Mouse (Mus musculus): ENCODE results near the gene Stoml3.

Gene Stoml3

DNA sequence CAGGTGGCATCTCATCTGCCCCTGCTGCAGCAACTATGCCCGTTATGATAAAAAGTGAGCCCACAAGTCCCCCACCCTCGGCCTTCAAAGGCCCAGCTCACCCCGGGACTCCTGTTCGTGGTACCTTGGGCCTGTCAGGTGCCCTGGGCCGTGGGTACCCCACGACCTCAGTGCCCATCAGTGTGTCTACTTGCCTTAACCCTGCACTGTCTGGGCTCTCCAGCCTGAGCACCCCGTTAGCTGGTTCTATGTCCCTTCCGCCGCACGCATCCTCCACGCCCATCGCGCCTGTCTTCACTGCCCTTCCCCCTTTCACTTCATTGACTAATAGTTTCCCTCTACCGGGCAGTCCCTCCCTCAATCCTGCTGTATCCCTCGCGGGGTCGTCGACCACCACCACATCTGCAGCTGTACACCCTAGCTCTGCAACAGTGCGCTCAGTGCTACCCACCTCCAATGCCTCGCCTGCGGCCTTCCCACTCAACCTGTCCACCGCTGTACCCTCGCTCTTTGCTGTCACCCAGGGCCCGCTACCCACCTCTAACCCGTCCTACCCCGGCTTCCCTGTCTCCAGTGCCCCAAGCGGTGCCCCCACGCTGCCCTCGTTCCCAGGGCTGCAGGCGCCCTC, 9.9 kb upstream of the Stoml3 start:
- no peak for DNase-seq (ENCODE audit: low read depth, low spot score)

DNA sequence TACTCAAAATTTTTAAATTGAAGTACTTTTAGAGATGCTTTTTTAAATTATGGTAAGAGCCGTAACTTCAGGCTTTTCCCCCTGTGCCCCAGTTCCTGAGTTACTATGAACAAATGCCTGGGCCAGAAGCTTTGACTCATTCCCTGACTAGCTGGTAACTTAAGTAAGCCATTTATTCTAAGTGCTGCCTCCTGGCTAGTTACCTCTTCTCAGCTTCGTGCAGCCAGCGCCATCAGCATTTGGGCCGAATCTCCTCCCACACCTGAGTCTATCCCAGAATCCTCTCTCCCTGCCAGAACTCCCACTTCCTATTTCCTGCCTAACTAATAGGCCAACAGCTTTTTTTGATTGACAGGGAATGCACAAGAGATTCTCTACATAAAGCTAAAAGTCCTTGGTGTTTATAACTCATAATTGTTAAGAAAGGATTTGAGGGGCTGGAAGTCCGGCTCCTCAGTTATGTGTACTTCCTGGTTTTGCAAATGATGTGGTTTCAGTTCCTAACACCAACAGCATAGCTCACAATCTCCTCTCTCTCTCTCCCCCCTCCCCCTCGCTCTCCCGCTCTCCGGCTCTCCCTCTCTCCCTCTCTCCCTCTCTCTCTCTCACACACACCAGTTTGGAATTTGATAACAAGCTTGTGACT, 4.9 kb upstream of the Stoml3 start:
- peak; percentile 63 for DNase-seq (ENCODE audit: low read depth, low spot score)

DNA sequence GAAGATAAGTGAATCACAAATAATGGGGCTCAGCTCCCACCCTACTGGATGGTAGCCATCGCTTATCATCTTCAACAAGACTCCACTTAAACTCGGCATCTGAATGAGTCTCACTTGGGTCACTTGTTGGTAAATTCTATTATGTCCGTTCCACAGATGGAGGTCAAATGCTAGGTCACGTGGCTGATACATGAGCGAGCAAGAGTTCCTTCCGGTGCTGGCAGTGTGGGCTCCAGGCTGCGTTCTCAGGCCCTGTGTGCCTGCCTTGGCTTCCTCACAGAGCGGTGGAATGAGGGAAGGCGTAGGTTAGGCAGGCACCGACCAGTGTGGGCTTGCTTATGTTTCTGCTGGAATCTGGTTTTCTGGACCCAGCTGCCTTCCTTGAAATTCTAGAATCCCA, 1.9 kb upstream of the Stoml3 start:
- DNase-seq (ENCODE audit: low read depth, low spot score) = no peak

DNA sequence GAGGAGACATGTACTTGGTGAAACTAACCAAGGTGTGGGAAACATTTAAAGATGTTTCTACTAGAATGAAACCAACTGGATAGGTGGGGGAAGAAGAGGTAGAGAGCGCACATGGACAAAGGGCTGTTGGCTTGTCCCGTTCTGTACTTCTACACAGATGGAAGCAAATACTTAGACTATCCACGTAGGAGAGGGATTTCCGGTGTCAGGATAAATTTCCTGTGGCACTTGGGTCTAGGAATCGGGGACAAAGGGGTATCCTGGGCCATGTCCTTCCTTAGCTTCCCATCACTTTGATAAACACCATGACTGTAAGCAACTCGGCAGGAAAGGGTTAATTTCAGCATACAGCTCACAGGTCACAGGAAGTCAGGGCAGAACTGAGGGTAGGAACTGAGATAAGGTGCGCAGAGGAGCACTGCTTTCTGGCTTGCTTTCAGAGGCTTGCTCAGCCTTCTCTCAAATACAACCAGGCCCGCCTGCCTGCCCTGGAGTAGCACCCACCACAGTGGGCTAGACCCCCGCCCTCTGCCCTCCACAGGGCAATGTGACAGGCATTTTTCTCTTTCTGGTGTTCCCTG, 1.4 kb upstream of the Stoml3 start:
- no peak for DNase-seq (ENCODE audit: low read depth, low spot score)

DNA sequence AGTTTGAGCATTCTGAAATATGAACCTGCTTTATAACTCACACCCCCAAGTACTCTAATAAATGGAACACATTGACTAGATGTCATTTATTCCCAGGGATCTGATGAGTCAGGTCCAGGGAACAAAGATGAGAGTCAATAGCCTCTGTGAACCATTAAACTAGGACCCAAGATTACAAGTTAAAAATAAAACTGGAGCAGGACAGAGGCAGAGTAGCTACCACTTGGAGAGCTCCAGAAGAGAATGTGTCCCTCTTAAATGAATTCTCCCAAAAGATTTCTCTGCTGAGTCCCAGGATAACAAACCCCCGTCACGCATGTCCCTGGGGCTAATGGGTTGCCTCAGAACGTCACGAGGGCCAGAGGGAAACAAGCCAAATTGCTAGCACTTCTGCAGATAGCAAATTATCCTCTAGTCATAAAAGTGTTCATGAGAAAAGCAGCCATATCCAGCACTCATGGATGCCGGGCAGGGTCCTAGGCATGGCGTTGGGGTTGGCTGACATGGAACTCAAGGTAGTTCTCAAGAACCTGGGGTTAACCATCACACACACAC, 10.0 kb downstream of the Stoml3 start:
- DNase-seq (ENCODE audit: low read depth, low spot score) = no peak

DNA sequence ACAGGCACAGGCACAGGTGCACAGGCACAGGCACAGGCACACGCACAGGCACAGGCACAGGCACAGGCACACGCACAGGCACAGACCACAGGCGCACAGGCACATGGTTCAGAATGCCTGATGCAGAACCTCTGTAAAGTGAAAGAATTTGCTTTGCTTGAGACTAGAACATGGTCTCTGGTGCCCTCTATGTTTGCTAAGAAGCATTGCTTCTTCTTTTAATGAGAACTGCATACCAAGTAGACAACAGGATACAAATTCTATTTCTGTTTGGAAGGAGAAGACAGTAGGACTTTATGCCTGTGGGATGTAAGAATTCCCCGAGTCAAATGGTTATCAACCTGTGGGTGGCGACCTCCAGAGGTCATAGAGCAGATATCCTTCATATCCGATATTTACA, 14.0 kb downstream of the Stoml3 start:
- DNase-seq (ENCODE audit: low read depth, low spot score) = peak; percentile 37

DNA sequence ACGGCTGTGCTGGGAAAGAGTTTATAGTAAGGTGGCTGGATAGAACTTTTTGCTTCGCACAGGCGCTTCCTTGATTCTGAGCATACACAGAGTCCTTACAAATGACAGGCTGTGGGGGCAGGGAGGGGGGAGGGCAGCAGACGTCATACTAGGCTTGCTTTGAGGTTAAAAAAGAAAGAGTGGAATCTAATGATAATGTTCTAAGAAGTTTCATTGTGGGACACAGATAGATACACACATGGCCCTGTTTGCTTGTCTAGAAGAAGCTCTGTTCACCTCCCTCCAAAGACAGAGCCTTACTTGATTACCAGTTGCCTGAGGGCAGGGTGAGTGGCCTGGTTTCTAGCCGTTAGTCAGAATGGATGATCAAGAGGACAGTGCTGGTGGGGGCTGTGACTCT, 24.6 kb downstream of the Stoml3 start:
- DNase-seq (ENCODE audit: low read depth, low spot score) = no peak

DNA sequence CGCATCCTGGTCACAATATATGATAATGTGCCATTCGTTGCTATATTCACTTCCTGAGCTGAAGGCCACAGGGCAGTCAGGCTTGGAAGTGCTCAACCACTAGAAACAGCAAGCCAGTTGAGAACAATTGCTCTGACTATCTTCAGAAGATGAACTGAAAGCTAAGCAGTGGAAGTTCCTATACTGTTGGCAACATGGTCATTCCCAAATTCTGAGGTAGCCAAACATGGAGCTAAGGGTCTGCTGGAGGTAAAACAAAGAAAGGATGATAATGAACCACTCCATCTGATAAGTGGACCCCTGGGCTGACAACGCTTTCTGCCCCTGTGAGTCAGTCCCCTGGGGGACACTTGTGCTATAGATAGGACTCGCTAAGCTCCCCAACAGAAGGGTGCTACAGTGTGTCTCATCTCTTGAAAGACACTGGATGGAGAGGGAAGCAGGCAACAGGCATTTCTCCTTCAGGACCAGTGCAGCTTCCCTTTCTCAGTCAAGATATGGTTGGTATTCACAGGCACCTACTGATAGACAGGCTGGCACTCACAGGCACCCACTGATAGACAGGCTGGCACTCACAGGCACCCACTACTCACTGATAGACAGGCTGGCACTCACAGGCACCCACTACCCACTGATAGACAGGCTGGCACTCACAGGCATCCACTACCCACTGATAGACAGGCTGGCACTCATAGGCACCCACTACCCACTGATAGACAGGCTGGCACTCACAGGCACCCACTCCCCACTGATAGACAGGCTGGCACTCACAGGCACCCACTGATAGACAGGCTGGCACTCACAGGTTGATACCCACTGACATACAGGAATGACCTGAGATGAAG, 26.0 kb downstream of the Stoml3 start:
- DNase-seq (ENCODE audit: low read depth, low spot score) = no peak

DNA sequence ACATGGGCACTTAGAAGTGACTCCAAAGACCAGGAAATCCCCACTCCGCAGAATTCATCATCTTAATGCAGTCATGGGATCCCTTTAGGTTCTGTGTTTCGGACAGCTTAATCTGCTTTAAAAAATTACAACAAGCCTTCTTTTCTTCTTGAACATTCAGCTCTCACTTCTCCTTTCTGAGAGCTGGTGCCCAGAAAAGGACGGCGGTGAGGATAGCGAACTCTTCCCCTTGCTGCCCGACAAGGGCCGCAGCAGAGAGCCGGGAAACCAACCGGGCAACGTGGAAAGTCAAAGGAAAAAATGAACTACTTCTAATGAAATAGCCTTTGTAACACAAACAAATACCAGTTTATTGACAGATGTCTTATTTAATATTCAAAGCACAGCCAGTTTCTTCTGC, 34.3 kb downstream of the Stoml3 start:
- peak; percentile 60 for DNase-seq (ENCODE audit: low read depth, low spot score)

DNA sequence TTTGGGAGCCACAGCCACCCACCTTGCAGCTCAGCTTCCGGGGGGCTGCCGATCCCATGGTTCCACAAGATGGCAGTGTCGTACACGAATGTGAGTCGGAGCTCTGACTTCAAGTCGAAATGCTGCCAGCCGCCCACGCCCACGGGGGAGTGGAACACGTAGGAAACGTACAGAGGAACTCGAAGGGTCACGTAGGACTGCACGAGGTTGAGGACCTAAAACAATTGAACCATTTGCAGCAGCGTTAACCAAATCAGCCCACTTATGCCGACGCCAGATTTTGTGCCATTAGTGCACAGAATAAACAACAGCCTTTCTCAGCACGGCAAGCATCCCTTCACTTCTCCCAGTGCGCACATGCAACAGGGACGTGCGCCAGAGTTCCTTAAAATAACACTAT, 37.3 kb downstream of the Stoml3 start:
- DNase-seq (ENCODE audit: low read depth, low spot score) = peak; percentile 78

DNA sequence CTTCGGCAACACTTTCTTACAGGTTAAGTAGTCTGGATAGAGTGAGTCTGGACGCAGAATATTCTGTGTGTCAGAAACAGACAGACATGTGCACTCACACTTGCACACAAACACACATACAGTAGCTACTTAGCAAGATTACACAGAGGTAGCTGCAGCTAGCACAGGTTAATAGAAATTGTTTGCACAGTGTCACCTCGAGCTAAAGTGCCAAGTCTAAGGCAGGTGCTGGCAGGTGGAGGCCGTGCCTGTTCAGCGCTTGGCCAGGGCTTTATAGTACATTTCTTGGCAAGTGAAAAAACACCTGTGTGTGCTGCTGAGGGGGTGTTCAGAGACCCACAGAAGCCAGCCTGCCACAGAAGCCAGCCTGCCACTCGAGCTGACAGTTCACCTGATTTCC, 41.9 kb downstream of the Stoml3 start:
- no peak for DNase-seq (ENCODE audit: low read depth, low spot score)

DNA sequence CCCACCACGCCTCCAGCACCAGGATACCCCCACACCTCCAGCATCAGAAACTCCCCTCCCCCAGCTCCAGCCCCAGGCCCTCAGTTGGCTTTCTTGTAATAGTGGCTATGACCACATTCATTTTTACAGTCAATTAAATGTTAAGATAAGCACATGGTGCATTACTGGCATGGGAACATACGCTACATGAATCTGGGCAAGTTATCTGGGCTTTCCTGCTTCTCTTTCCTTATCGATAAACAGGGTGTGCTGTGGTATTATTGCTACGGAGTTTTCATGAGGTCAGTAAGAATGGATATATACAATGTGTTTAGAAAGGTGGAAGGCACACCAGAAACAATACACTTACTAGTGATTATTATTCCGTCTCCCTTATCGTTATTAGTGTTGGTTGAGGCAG, 43.6 kb downstream of the Stoml3 start:
- no peak for DNase-seq (ENCODE audit: low read depth, low spot score)

DNA sequence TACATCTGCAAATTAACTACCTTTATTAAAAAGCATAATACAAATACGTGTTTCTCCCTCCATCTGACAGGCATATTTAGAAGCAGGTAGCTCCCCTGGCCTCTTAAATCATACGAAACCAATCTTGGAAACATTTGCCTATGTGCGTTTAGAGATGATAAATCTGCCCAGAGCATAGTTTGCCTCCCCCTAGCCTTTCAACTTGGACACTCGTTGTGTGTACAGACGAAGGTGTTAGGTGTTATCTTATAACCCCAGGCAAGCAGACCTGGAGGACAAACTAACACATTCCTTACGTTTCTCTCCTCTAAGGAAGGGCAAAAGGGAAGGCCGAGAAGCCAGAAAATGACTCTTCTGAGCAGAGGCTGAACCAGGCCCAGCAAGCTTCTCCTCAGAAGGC, 64.2 kb downstream of the Stoml3 start:
- no peak for DNase-seq (ENCODE audit: low read depth, low spot score)

DNA sequence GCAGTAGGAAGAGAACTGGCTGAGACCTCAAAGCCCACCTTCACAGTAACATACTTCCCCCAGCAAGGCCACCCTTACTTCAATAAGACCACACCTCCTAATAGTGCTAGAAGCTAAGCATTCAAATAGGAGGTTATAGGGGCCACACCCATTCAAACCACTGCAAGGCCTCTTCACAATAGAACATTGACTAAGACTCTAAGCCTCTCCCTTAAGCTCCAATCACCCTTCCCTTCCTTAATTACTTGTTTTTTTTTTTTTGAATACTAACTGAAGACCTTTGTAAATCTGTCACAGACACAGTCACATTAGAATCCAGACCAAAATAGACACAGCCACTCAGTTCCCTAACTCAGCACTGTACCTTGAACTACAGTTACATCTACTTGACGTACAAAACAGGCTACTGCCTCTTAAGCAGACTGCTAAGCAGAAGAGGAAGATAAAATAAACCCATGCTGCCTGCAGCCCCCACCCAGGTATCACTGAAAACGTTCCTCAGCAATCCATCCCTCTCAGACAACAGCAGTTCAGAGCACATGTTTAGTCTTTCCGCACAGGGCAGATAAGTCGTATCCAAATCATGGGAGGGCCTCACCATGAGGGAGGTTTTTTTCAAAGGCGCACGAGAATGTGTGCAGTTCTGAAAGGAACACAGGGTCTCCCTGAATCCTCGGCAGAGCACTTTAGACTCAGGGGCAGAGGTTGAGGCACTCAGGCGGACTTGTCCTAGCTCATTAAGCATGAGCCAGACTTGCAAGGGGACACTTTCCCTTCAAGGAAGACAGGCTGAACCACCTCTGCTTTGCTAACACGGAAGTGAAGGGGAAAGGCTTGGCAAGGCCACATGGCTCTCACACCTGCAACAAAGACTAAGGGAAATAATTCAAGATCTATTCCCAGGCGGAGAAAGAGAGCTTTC, 66.8 kb downstream of the Stoml3 start:
- DNase-seq (ENCODE audit: low read depth, low spot score) = no peak

DNA sequence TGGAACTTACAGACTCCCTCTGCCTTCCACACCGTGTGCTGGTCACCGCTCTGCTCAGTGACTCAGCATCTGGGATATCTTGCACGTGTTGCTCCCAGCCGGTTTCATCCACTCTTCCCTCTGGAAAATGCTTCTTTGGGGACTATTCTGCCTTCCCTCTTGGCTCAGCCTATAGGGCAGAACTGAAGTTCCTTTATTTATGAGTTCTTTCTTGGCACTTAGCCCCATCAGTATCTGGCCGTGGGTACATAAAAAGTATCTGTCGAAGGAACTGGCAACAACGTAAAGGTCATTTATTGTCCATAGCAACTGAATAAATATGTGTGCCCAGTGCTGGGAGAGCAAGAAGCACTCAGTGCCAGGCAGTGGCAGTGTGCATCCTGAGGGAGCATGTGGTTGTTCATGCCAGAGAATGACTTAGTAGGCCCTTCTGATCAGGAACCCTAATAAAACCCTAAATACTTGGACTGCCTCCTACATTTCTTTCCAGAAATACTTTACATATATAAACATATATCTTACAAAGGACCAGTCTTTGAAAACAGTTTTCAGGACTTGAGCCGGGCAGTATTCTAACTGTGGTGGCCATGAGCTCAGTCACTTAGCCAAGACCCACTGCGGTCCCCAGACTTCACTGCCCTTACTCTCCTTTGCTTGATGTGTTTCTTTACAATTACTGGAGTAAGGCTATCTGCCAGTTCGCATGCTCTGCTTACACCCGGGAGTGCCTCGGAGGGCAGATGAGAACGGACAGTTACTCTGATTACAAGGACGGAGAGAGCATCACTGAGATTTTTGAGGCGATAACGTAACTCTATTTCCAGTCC, 69.1 kb downstream of the Stoml3 start:
- DNase-seq (ENCODE audit: low read depth, low spot score) = no peak

Measured in A20 (cell line).